Mouse (Mus musculus): Measurements from ENCODE around the gene Rab17. TPM values are rescaled to one million over a fixed set of nuclear protein-coding genes. Genes with fewer than 3 reads are reported as not detected.

Rab17 gene
- polyA plus RNA-seq, 1 experiment from 2014 or later = 1.0 TPM

GRCm38 (mm10) chr1:90980638-90981330 is 11.3 kb upstream of the Rab17 start:
- Histone ChIP-seq H3K4me3 (no peak overlapping the region), H3K4me2 (replicated peaks) (no peak overlapping the region), H3K27ac (no peak overlapping the region), H3K4me1 (no peaks in the 10 kb centered on the region), H3K9ac (no peak overlapping the region), H3K27me3 (no peaks in the 10 kb centered on the region), H3K36me3 (no peaks in the 10 kb centered on the region), H3K9me3 (no peaks in the 10 kb centered on the region)
- ATAC-seq (ENCODE audit: low FRiP score, low read depth) = no peak
- 70% methylated on average over 10 of the region's 10 CpGs for WGBS

GRCm38 (mm10) chr1:90975960-90976359 is 6.5 kb upstream of the Rab17 start:
- no peaks in the 10 kb centered on the region for H3K9me3 ChIP-seq
- no peak for ATAC-seq (ENCODE audit: low FRiP score, low read depth)
- H3K4me1 ChIP-seq = peaks cover 18% of the 10 kb centered on the region
- H3K36me3 ChIP-seq = no peaks in the 10 kb centered on the region
- H3K27ac ChIP-seq = no peak overlapping the region
- 0 out of 2 replicates have a peak, but pooled peaks cover 4% of the 10 kb centered on the region for H3K27me3 ChIP-seq
- no peak overlapping the region for H3K4me2 ChIP-seq (replicated peaks)
- WGBS = 87% methylated on average over 4 of the region's 4 CpGs
- no peak overlapping the region for H3K9ac ChIP-seq
- no peak overlapping the region for H3K4me3 ChIP-seq

- H3K9me3 ChIP-seq = no peaks in the 10 kb centered on the region
- 0 out of 2 replicates have a peak, but pooled peaks cover 4% of the 10 kb centered on the region for H3K27me3 ChIP-seq
- 32% methylated on average over 12 of the region's 12 CpGs for WGBS
- no peak overlapping the region for H3K4me3 ChIP-seq
- no peak; the same call in 1 of the 2 replicates for ATAC-seq (ENCODE audit: low FRiP score, low read depth)
- H3K36me3 ChIP-seq = no peaks in the 10 kb centered on the region
- H3K27ac ChIP-seq = no peak overlapping the region
- no peak overlapping the region for H3K4me2 ChIP-seq (replicated peaks)
- H3K4me1 ChIP-seq = peaks cover 18% of the 10 kb centered on the region
- 0 out of 2 replicates have a peak overlapping the region, but pooled peaks have one; percentile 8 for H3K9ac ChIP-seq
Measured at GRCm38 (mm10) chr1:90974906-90975649, 5.6 kb upstream of the Rab17 start.

GRCm38 (mm10) chr1:90973574-90973911 is 4.1 kb upstream of the Rab17 start:
- Histone ChIP-seq H3K36me3 (no peaks in the 10 kb centered on the region), H3K4me3 (no peak overlapping the region), H3K27me3 (0 out of 2 replicates have a peak, but pooled peaks cover 7% of the 10 kb centered on the region), H3K9ac (no peak overlapping the region), H3K9me3 (no peaks in the 10 kb centered on the region), H3K27ac (no peak overlapping the region), H3K4me2 (replicated peaks) (no peak overlapping the region), H3K4me1 (peaks cover 28% of the 10 kb centered on the region)
- 79% methylated on average over 2 of the region's 2 CpGs for WGBS
- ATAC-seq (ENCODE audit: low FRiP score, low read depth) = 0 out of 2 replicates have a peak, but pooled peaks have one; percentile 35

GRCm38 (mm10) chr1:90972911-90973573 is 3.6 kb upstream of the Rab17 start:
- Histone ChIP-seq H3K9me3 (no peaks in the 10 kb centered on the region), H3K27me3 (0 out of 2 replicates have a peak, but pooled peaks cover 7% of the 10 kb centered on the region), H3K4me3 (no peak overlapping the region), H3K4me2 (replicated peaks) (peak overlapping the region; percentile 12; the same call in 1 of the 2 replicates), H3K36me3 (no peaks in the 10 kb centered on the region), H3K4me1 (peaks cover 28% of the 10 kb centered on the region), H3K27ac (no peak overlapping the region), H3K9ac (peak overlapping the region; percentile 21; the same call in 1 of the 2 replicates)
- peak; percentile 75; the same call in 1 of the 2 replicates for ATAC-seq (ENCODE audit: low FRiP score, low read depth)
- 26% methylated on average over 9 of the region's 9 CpGs for WGBS

- Histone ChIP-seq H3K9ac (no peak overlapping the region), H3K27ac (no peak overlapping the region), H3K4me2 (replicated peaks) (no peak overlapping the region), H3K9me3 (no peaks in the 10 kb centered on the region), H3K4me3 (no peak overlapping the region), H3K36me3 (no peaks in the 10 kb centered on the region), H3K27me3 (0 out of 2 replicates have a peak, but pooled peaks cover 7% of the 10 kb centered on the region), H3K4me1 (peaks cover 26% of the 10 kb centered on the region)
- no peak for ATAC-seq (ENCODE audit: low FRiP score, low read depth)
- 78% methylated on average over 10 of the region's 10 CpGs for WGBS
Measured at GRCm38 (mm10) chr1:90969881-90970390, 475 bp upstream of the Rab17 start.

GRCm38 (mm10) chr1:90968649-90969048 is 812 bp downstream of the Rab17 start:
- H3K27ac ChIP-seq = no peak overlapping the region
- H3K4me3 ChIP-seq = no peak overlapping the region
- no peaks in the 10 kb centered on the region for H3K9me3 ChIP-seq
- peak overlapping the region; percentile 31; the same call in 1 of the 2 replicates for H3K4me2 ChIP-seq (replicated peaks)
- ATAC-seq (ENCODE audit: low FRiP score, low read depth) = no peak
- 87% methylated on average over 4 of the region's 4 CpGs for WGBS
- H3K4me1 ChIP-seq = peaks cover 21% of the 10 kb centered on the region
- no peak overlapping the region for H3K9ac ChIP-seq
- H3K36me3 ChIP-seq = no peaks in the 10 kb centered on the region
- H3K27me3 ChIP-seq = 0 out of 2 replicates have a peak, but pooled peaks cover 7% of the 10 kb centered on the region

GRCm38 (mm10) chr1:90967583-90967982 is 1.9 kb downstream of the Rab17 start:
- H3K4me2 ChIP-seq (replicated peaks) = no peak overlapping the region
- H3K27me3 ChIP-seq = 0 out of 2 replicates have a peak, but pooled peaks cover 7% of the 10 kb centered on the region
- no peak overlapping the region for H3K27ac ChIP-seq
- WGBS = 82% methylated on average over 7 of the region's 7 CpGs
- H3K4me3 ChIP-seq = no peak overlapping the region
- no peaks in the 10 kb centered on the region for H3K36me3 ChIP-seq
- H3K4me1 ChIP-seq = peaks cover 18% of the 10 kb centered on the region
- H3K9me3 ChIP-seq = no peaks in the 10 kb centered on the region
- no peak for ATAC-seq (ENCODE audit: low FRiP score, low read depth)
- no peak overlapping the region; the same call in 1 of the 2 replicates for H3K9ac ChIP-seq

- Histone ChIP-seq H3K4me2 (replicated peaks) (no peak overlapping the region), H3K36me3 (no peaks in the 10 kb centered on the region), H3K27ac (no peak overlapping the region), H3K9me3 (no peaks in the 10 kb centered on the region), H3K9ac (no peak overlapping the region), H3K4me1 (0 out of 2 replicates have a peak, but pooled peaks cover 8% of the 10 kb centered on the region), H3K27me3 (peaks cover 16% of the 10 kb centered on the region), H3K4me3 (no peak overlapping the region)
- 22% methylated on average over 3 of the region's 3 CpGs for WGBS
- ATAC-seq (ENCODE audit: low FRiP score, low read depth) = no peak
Measured at GRCm38 (mm10) chr1:90962994-90963393, 6.5 kb downstream of the Rab17 start.

GRCm38 (mm10) chr1:90962526-90962925 is 6.9 kb downstream of the Rab17 start:
- no peak for ATAC-seq (ENCODE audit: low FRiP score, low read depth)
- Histone ChIP-seq H3K27ac (no peak overlapping the region), H3K4me3 (no peak overlapping the region), H3K9me3 (no peaks in the 10 kb centered on the region), H3K4me2 (replicated peaks) (no peak overlapping the region), H3K4me1 (0 out of 2 replicates have a peak, but pooled peaks cover 8% of the 10 kb centered on the region), H3K9ac (no peak overlapping the region), H3K27me3 (peaks cover 19% of the 10 kb centered on the region), H3K36me3 (no peaks in the 10 kb centered on the region)
- 50% methylated on average over 4 of the region's 4 CpGs for WGBS

GRCm38 (mm10) chr1:90956245-90957096 is 13.0 kb downstream of the Rab17 start:
- Histone ChIP-seq H3K4me3 (no peak overlapping the region), H3K4me2 (replicated peaks) (no peak overlapping the region), H3K27me3 (peaks cover 19% of the 10 kb centered on the region), H3K9me3 (no peaks in the 10 kb centered on the region), H3K36me3 (no peaks in the 10 kb centered on the region), H3K9ac (no peak overlapping the region), H3K4me1 (peaks cover 3% of the 10 kb centered on the region; the same call in 1 of the 2 replicates), H3K27ac (no peak overlapping the region)
- peak; percentile 86; the same call in 1 of the 2 replicates for ATAC-seq (ENCODE audit: low FRiP score, low read depth)
- 30% methylated on average over 7 of the region's 7 CpGs for WGBS
